Mouse (Mus musculus): ENCODE measurements around the gene Mmp14.

GRCm38 (mm10) chr14:54426689-54427398, 4.6 kb upstream of the Mmp14 start, which contains the start of gene Mrpl52:
- no peak for TF ChIP-seq GATA1 (IDR thresholded peaks at IDR 0.05; ENCODE audit: low read length)
- TF ChIP-seq TAL1 (IDR thresholded peaks at IDR 0.05; ENCODE audit: low read length): no peak

Measured in erythroblast, embryonic 14.5 days (primary cell).